Mouse (Mus musculus) kidney, postnatal 0 days (tissue): ENCODE data around the gene Gtpbp6. TPM values are rescaled to one million over a fixed set of nuclear protein-coding genes. Genes with fewer than 3 reads are reported as not detected.

Experiments
- ATAC-seq: fragments of 200-750 bp; cut with Nextera tagmentation; replicated peaks from 2 replicates; pipeline ENCODE4 v1.8.0; 2017; ENCODE audit warnings: low read depth, moderate number of reproducible peaks, moderate TSS enrichment, moderate library complexity; ENCODE audit not compliant: low FRiP score
- DNase-seq: peaks from one replicate; pipeline ENCODE4 v3.0.0-alpha.2; 2016; ENCODE audit warnings: low spot score
- H3K27ac ChIP-seq: fragments of 300-500 bp; sonication (generic); 2 replicates; pipeline ENCODE4 v1.5.1; 2014; ENCODE audit warnings: mild to moderate bottlenecking
- H3K27me3 ChIP-seq: fragments of 300-500 bp; sonication (generic); 2 replicates; pipeline ENCODE4 v1.6.1; 2014; ENCODE audit warnings: low read length, mixed read lengths; ENCODE audit not compliant: insufficient read depth
- H3K36me3 ChIP-seq: fragments of 300-500 bp; sonication (generic); 2 replicates; pipeline ENCODE4 v1.6.1; 2014; ENCODE audit warnings: low read length, mixed read lengths; ENCODE audit not compliant: insufficient read depth
- H3K4me1 ChIP-seq: fragments of 300-500 bp; sonication (generic); replicated peaks from 2 replicates; pipeline ENCODE4 v1.6.1; 2014; ENCODE audit warnings: antibody characterized with exemption, low read length, mixed read lengths; ENCODE audit not compliant: insufficient read depth
- H3K4me2 ChIP-seq: fragments of 300-500 bp; sonication (generic); 2 replicates; pipeline ENCODE4 v1.6.1; 2014; ENCODE audit warnings: mild to moderate bottlenecking, low read length, moderate library complexity, mixed read lengths
- H3K4me3 ChIP-seq: fragments of 300-500 bp; sonication (generic); replicated peaks from 2 replicates; pipeline ENCODE4 v1.5.1; 2014; ENCODE audit warnings: low read depth, low read length
- H3K9ac ChIP-seq: fragments of 300-500 bp; sonication (generic); 2 replicates; pipeline ENCODE4 v1.6.1; 2014; ENCODE audit warnings: low read depth, low read length
- H3K9me3 ChIP-seq: fragments of 300-500 bp; sonication (generic); replicated peaks from 2 replicates; pipeline ENCODE4 v1.6.1; 2016; ENCODE audit warnings: low read length, inconsistent platforms, mixed read lengths
- CTCF ChIP-seq: IDR thresholded peaks from 2 replicates; pipeline ENCODE4 v1.5.1; 2016; ENCODE audit warnings: antibody characterized with exemption, low read depth, mild to moderate bottlenecking, moderate library complexity
- WGBS: fragments of 180-500 bp; shearing (Covaris S2); extraction: QIAGEN DNeasy Blood & Tissue Kit; methylation state at CpG from one replicate; pipeline ENCODE4 v1.1.7; 2014; 5-methylcytosine and 5-hydroxymethylcytosine counted together
- polyA plus RNA-seq: library from polyadenylated mRNA; unstranded; fragments of >200 nt; fragmentation: Nextera tagmentation; extraction: Ambion mirVana; gene quantifications from 2 replicates; pipeline ENCODE4 v1.2.1, GENCODE M21; 2015

Gene Gtpbp6
- polyA plus RNA-seq, 1 experiment from 2014 or later, result 26.4 TPM

DNA sequence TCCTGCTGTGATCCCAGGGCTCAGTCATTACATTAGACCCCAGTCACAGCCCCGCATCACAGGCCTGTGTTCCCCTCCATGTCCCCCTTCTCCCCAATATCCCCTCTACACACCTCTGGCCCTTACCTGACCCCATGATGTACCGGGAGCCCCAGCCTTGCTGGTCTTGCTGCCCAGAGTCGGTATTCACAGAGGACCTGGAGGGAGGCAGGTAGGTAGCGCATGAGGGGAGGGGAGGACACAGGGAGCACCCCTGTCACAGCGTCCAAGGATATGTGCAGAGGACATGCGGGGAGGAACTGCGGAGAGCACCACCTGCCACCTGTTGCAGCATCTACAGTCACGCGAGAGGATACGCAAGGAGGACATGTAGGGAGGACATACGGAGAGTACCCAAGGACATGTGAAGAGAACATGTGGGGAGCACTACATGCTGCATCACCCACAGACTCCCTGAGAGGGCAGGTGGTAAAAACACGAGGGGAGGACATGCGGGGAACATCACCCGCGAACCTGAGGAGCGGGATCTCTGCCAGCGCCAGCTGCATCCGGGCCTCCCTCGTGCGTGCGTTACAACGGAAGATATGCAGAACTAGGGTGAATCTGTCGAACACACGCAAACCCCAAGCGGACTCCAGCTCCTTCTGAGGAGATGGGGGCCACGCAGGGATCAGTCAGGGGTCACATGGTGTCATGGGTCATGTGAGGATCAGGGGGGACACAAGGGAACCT, 1.7 kb downstream of the Gtpbp6 start:
- Histone ChIP-seq H3K9ac (peak overlapping the region; percentile 93; the same call in 1 of the 2 replicates), H3K27ac (no peak overlapping the region), H3K36me3 (peaks cover 30% of the 10 kb centered on the region), H3K27me3 (no peaks in the 10 kb centered on the region), H3K4me3 (peak overlapping the region; percentile 76), H3K4me1 (0 out of 2 replicates have a peak, but pooled peaks cover 11% of the 10 kb centered on the region), H3K4me2 (peak overlapping the region; percentile 84), H3K9me3 (no peaks in the 10 kb centered on the region)
- DNase-seq (no peak), ATAC-seq (no peak)
- 95% methylated on average over 26 of the region's 26 CpGs for WGBS
- TF ChIP-seq CTCF, result no peak

DNA sequence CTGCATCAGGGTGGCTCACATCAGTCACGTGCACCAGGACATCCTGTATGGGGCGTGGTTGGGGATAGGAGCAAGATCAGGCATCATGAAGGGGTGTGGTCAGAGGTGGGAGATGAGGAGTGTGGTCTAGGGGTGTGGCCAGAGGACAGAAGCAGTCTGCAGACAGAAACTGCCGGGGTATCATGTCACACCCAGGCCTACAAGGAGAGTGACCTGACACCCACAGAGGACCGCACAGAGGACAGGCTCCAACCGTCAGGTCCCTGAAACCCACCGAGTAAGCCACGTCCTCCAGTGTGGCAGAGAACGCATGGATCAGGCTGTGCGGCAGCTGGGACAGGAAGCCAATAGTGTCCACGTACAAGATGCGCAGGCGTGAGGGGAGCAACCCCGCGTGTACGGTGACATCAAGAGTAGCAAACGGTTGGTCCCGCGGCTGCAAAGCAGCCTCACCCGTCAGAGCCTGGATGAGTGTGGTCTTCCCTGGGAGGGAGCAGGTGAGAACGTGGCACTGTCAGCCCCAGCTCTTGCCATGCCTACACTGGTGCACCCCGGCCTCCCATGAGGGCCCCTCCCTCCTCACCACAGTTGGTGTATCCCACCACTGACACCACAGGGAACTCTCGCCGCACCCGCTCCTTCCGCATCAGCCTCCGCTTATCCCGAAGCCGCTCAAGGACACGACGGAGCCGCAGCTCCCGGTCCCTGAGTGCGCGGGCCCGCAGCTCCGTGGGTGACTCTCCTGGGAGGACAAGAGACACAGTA, 3.2 kb downstream of the Gtpbp6 start:
- H3K4me3 ChIP-seq, result no peak overlapping the region
- no peak for DNase-seq
- no peaks in the 10 kb centered on the region for H3K27me3 ChIP-seq
- H3K27ac ChIP-seq, result no peak overlapping the region
- no peak for ATAC-seq
- H3K9ac ChIP-seq, result no peak overlapping the region
- 96% methylated on average over 36 of the region's 36 CpGs for WGBS
- H3K9me3 ChIP-seq, result no peaks in the 10 kb centered on the region
- H3K4me2 ChIP-seq, result no peak overlapping the region
- peaks cover 30% of the 10 kb centered on the region for H3K36me3 ChIP-seq
- H3K4me1 ChIP-seq, result peaks cover 11% of the 10 kb centered on the region; the same call in 1 of the 2 replicates
- no peak for TF ChIP-seq CTCF

DNA sequence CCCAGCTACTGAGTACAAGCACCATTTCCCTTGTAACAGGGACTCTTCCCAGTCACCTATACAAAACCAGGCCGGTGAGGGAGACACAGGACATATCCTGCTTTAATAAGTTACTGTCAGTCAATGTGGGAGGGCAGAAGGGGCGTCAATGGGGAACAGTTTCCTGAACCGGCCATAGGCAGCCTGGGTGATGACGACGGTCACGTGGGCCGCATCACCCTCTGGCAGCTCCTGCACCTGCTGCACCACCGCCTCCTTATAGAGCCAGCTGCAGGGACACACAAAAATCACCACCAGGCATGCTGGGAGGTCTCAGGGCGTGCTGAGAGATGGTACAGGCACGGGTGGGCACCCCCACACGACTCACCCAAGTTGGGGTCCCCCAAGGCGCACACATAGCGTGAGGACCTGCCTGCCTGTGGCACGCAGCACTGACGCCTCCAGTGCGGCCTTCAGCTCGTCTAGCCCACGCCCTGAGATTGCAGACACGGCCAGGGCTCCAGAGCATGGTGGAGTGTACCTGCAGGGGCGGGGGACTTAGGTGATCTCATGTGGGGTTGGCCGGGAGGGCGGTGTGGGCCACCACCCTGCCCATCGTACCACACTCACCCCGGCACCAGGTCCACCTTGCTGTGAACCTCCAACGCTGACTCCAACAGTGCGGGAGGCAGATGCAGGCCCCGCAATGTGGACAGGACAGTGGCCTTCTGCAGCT, 3.9 kb downstream of the Gtpbp6 start:
- H3K27ac ChIP-seq, result no peak overlapping the region
- ATAC-seq (no peak), DNase-seq (no peak)
- H3K4me2 ChIP-seq, result no peak overlapping the region
- peaks cover 30% of the 10 kb centered on the region for H3K36me3 ChIP-seq
- H3K9me3 ChIP-seq, result no peaks in the 10 kb centered on the region
- H3K4me1 ChIP-seq, result peaks cover 11% of the 10 kb centered on the region; the same call in 1 of the 2 replicates
- H3K4me3 ChIP-seq, result no peak overlapping the region
- TF ChIP-seq CTCF, result no peak
- no peak overlapping the region for H3K9ac ChIP-seq
- WGBS, result 97% methylated on average over 27 of the region's 27 CpGs
- no peaks in the 10 kb centered on the region for H3K27me3 ChIP-seq

DNA sequence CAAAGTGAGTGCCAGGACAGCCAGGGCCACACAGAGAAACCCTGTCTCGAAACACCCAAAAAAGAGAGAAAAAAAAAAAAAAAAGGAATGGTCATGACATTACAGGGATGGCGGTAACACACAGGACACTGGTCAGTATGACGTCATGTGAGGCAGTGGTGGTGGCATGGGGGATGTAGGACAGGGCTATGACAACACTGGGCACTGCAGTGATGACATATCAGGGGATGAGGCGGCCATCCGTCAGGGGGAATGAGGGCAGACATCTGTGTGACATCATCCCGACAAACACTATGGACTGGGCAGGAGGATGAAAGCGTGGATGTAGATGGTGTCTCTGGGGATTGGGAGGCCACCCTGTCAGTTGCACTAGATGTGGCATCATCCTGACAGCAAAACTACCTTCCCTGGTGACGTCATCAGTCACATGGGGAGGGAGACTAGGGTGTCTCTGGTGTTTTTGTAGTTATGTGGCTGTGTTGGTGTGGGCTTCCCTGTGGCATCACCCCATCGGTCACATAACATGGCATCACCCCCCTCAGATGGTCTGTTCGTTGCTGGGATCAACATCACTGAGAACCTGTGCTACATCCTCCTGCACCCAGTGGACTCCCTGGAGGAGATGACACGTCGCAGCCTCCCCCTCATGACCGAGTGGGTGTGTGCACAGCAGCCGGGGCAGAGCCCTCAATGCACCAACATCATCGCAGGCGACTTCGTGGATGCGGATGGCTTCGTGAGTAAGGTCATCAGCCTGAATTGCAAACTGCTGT, 5.0 kb downstream of the Gtpbp6 start:
- Histone ChIP-seq H3K4me2 (no peak overlapping the region), H3K4me3 (no peak overlapping the region), H3K27ac (no peak overlapping the region), H3K9ac (no peak overlapping the region), H3K4me1 (peaks cover 11% of the 10 kb centered on the region; the same call in 1 of the 2 replicates), H3K36me3 (peaks cover 30% of the 10 kb centered on the region), H3K27me3 (no peaks in the 10 kb centered on the region), H3K9me3 (no peaks in the 10 kb centered on the region)
- TF ChIP-seq CTCF, result no peak
- ATAC-seq (no peak), DNase-seq (no peak)
- WGBS, result 95% methylated on average over 19 of the region's 19 CpGs

DNA sequence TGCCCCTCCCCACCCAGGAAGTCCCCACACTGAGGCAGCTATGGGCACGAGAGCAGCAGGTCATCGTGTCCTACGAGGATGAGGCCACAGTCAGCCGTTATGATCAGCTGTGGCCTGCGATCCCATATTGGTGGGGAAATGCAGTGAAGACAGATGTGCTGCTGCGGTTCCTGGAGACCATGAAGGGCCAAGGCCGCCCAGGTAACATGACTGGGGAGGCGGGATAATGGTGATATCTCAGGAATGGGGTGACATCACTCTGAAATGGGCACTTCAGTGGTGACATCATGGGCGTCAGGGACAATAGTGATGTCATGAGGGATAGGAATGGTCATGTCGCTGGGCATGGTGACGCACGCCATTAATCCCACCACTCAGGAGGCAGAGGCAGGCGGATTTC, 5.6 kb downstream of the Gtpbp6 start:
- Histone ChIP-seq H3K4me3 (no peak overlapping the region), H3K36me3 (peaks cover 30% of the 10 kb centered on the region), H3K27ac (no peak overlapping the region), H3K4me2 (no peak overlapping the region), H3K27me3 (no peaks in the 10 kb centered on the region), H3K4me1 (peaks cover 11% of the 10 kb centered on the region; the same call in 1 of the 2 replicates), H3K9ac (no peak overlapping the region), H3K9me3 (no peaks in the 10 kb centered on the region)
- no peak for TF ChIP-seq CTCF
- ATAC-seq (no peak), DNase-seq (no peak)
- 87% methylated on average over 13 of the region's 13 CpGs for WGBS
